Mouse (Mus musculus) 3T3-L1 (cell line): Measurements from ENCODE around the gene Mypop.

Experiments
- DNase-seq: peaks from one replicate; pipeline ENCODE4 v3.0.0-alpha.2; 2015; ENCODE audit warnings: low read depth, low spot score

The Mypop gene

GRCm38 (mm10) chr7:18989995-18990394 is 1.1 kb upstream of the Mypop start:
- DNase-seq = peak; percentile 58

GRCm38 (mm10) chr7:18991660-18992293 is 732 bp downstream of the Mypop start:
- peak; percentile 21 for DNase-seq

GRCm38 (mm10) chr7:18992294-18992675 is 1.2 kb downstream of the Mypop start:
- no peak for DNase-seq

GRCm38 (mm10) chr7:18993036-18993435 is 2.0 kb downstream of the Mypop start:
- DNase-seq = no peak

- DNase-seq = no peak
Observed at GRCm38 (mm10) chr7:18998835-18999234, 7.8 kb downstream of the Mypop start.

- no peak for DNase-seq
Observed at GRCm38 (mm10) chr7:19000421-19000820, 9.4 kb downstream of the Mypop start.

- DNase-seq = no peak
Observed at GRCm38 (mm10) chr7:19001066-19001806, 10.2 kb downstream of the Mypop start.

- DNase-seq = no peak
Observed at GRCm38 (mm10) chr7:19001807-19002085, 10.7 kb downstream of the Mypop start.

GRCm38 (mm10) chr7:19002115-19002514 is 11.1 kb downstream of the Mypop start:
- no peak for DNase-seq

GRCm38 (mm10) chr7:19002848-19003498 is 11.9 kb downstream of the Mypop start:
- DNase-seq = peak; percentile 95

GRCm38 (mm10) chr7:19003902-19004630 is 13.0 kb downstream of the Mypop start, which contains the start of gene Irf2bp1:
Gene Irf2bp1, plus strand, starts transcription at chr7:19004044.
- peak; percentile 90 for DNase-seq

- peak; percentile 47 for DNase-seq
Observed at GRCm38 (mm10) chr7:19004631-19005079, 13.6 kb downstream of the Mypop start.

- DNase-seq = no peak
Observed at GRCm38 (mm10) chr7:19005417-19006121, 14.5 kb downstream of the Mypop start.

- peak; percentile 85 for DNase-seq
Observed at GRCm38 (mm10) chr7:19006476-19006875, 15.4 kb downstream of the Mypop start.

- DNase-seq = no peak
Observed at GRCm38 (mm10) chr7:19007026-19007977, 16.3 kb downstream of the Mypop start.

- DNase-seq = peak; percentile 33
Observed at GRCm38 (mm10) chr7:19010581-19010980, 19.5 kb downstream of the Mypop start.

- no peak for DNase-seq
Observed at GRCm38 (mm10) chr7:19012025-19012621, 21.1 kb downstream of the Mypop start.

GRCm38 (mm10) chr7:19012882-19013281 is 21.8 kb downstream of the Mypop start:
- DNase-seq = no peak

- no peak for DNase-seq
Observed at GRCm38 (mm10) chr7:19014452-19014851, 23.4 kb downstream of the Mypop start.

GRCm38 (mm10) chr7:19016042-19016441 is 25.0 kb downstream of the Mypop start:
- no peak for DNase-seq
